Mouse (Mus musculus) ES-E14 (cell line): Measurements from ENCODE around the gene Tgfbr3.

Experiments
- CHD2 ChIP-seq: IDR thresholded peaks from 2 replicates; pipeline ENCODE4 v1.6.1; 2014; ENCODE audit warnings: mild to moderate bottlenecking, low read depth, low read length, inconsistent platforms
- HCFC1 ChIP-seq: IDR thresholded peaks from 2 replicates; pipeline ENCODE4 v1.6.1; 2012; ENCODE audit warnings: low read length, inconsistent platforms, borderline replicate concordance; ENCODE audit not compliant: insufficient read depth

- no peak for TF ChIP-seq CHD2
- no peak for TF ChIP-seq HCFC1
Observed at GRCm38 (mm10) chr5:107283935-107284524, 5.4 kb downstream of the Tgfbr3 start.
